Mouse (Mus musculus) liver, embryonic 11.5 days (tissue): ENCODE measurements around the gene Armh3. TPM values are rescaled to one million over a fixed set of nuclear protein-coding genes. Genes with fewer than 3 reads are reported as not detected.
A peak's percentile ranks its signal among the peaks of the same experiment; 100 is the strongest.

Experiments
- ATAC-seq: fragments of 200-750 bp; cut with Nextera tagmentation; replicated peaks from 2 replicates; pipeline ENCODE4 v1.8.0; 2017; ENCODE audit warnings: moderate number of reproducible peaks, mild to moderate bottlenecking, moderate TSS enrichment, moderate library complexity; ENCODE audit not compliant: low FRiP score
- DNase-seq: peaks from one replicate; pipeline ENCODE4 v3.0.0-alpha.2; 2017; ENCODE audit warnings: low spot score
- H3K27ac ChIP-seq: fragments of 300-500 bp; sonication (generic); 2 replicates; pipeline ENCODE4 v1.5.1; 2014; ENCODE audit warnings: mild to moderate bottlenecking, low read depth, low read length, control low read depth
- H3K27me3 ChIP-seq: fragments of 300-500 bp; sonication (generic); replicated peaks from 2 replicates; pipeline ENCODE4 v1.6.1; 2014; ENCODE audit warnings: low read length, mixed read lengths; ENCODE audit not compliant: control insufficient read depth, insufficient read depth
- H3K36me3 ChIP-seq: fragments of 300-500 bp; sonication (generic); 2 replicates; pipeline ENCODE4 v1.6.1; 2014; ENCODE audit warnings: mild to moderate bottlenecking, low read length, moderate library complexity, mixed read lengths; ENCODE audit not compliant: control insufficient read depth, insufficient read depth
- H3K4me1 ChIP-seq: fragments of 300-500 bp; sonication (generic); replicated peaks from 2 replicates; pipeline ENCODE4 v1.6.1; 2014; ENCODE audit warnings: low read length, mixed read lengths; ENCODE audit not compliant: control insufficient read depth, insufficient read depth
- H3K4me2 ChIP-seq: fragments of 300-500 bp; sonication (generic); 2 replicates; pipeline ENCODE4 v1.6.1; 2014; ENCODE audit warnings: mild to moderate bottlenecking, control low read depth, moderate library complexity
- H3K4me3 ChIP-seq: fragments of 300-500 bp; sonication (generic); 2 replicates; pipeline ENCODE4 v1.5.1; 2014; ENCODE audit warnings: low read depth, low read length, control low read depth
- H3K9ac ChIP-seq: fragments of 300-500 bp; sonication (generic); 2 replicates; pipeline ENCODE4 v1.6.1; 2014; ENCODE audit warnings: low read depth, low read length, control low read depth
- H3K9me3 ChIP-seq: fragments of 300-500 bp; sonication (generic); 2 replicates; pipeline ENCODE4 v1.6.1; 2016; ENCODE audit warnings: low read length, inconsistent platforms, mixed read lengths; ENCODE audit not compliant: control insufficient read depth
- WGBS: fragments of 180-500 bp; shearing (Covaris S2); extraction: QIAGEN DNeasy Blood & Tissue Kit; methylation state at CpG from one replicate; pipeline ENCODE4 v1.1.7; 2014; 5-methylcytosine and 5-hydroxymethylcytosine counted together
- polyA plus RNA-seq: library from polyadenylated mRNA; unstranded; fragments of >200 nt; fragmentation: Nextera tagmentation; extraction: Ambion mirVana; gene quantifications from 2 replicates; pipeline ENCODE4 v1.2.1, GENCODE M21; 2014

Gene Armh3
- polyA plus RNA-seq, 1 experiment from 2014 or later = 9.2 TPM

DNA sequence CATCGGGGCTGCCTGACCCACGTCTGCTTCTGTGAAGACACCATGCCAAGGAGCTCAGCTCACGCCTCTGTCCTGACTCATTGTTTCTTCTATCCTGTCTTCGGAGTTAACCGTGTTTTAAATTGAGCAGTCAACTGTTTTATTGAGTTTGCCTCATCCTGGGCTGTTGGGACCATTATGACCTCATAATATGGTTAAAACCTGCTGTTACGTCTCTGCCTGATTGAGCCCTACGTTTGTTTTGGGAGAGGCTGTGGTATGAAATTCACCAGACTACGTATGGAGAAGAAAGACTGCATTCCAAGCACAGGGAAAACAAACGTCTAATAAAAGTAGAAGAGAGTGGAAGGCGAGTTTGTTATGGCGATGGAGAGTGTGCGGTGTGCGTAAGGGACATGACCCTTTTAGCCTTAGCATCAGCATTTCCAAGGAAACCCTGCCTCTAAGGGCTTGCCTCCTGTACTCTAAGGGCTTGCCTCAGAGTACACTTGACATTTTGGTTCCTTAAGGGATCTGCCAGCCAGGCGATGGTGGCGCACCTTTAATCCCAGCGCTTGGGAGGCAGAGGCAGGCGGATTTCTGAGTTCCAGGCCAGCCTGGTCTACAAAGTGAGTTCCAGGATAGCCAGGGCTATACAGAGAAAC is 214.2 kb downstream of the Armh3 start:
- H3K4me3 ChIP-seq = peak overlapping the region; percentile 97
- no peaks in the 10 kb centered on the region for H3K9me3 ChIP-seq
- ATAC-seq (no peak; the same call in 1 of the 2 replicates), DNase-seq (no peak)
- peak overlapping the region; percentile 87 for H3K4me2 ChIP-seq
- H3K27me3 ChIP-seq = no peaks in the 10 kb centered on the region
- WGBS = 34% methylated on average over 17 of the region's 17 CpGs
- peak overlapping the region; percentile 74 for H3K27ac ChIP-seq
- H3K36me3 ChIP-seq = peaks cover 6% of the 10 kb centered on the region; the same call in 1 of the 2 replicates
- H3K9ac ChIP-seq = peak overlapping the region; percentile 93
- peaks cover 23% of the 10 kb centered on the region for H3K4me1 ChIP-seq

- peaks cover 23% of the 10 kb centered on the region for H3K4me1 ChIP-seq
- H3K9ac ChIP-seq = peak within 1 kb of the TSS; percentile 93
- under 1% methylated on average over 68 of the region's 71 CpGs for WGBS
- peak within 1 kb of the TSS; percentile 88 for H3K27ac ChIP-seq
- peaks cover 8% of the 10 kb centered on the region; the same call in 1 of the 2 replicates for H3K36me3 ChIP-seq
- peak; percentile 96 for ATAC-seq
- peak; percentile 95 for DNase-seq
- H3K4me3 ChIP-seq = peak within 1 kb of the TSS; percentile 97
- H3K9me3 ChIP-seq = no peaks in the 10 kb centered on the region
- H3K27me3 ChIP-seq = no peaks in the 10 kb centered on the region
- H3K4me2 ChIP-seq = peak within 1 kb of the TSS; percentile 87
Observed at GRCm38 (mm10) chr19:45783181-45783932, 214.9 kb downstream of the Armh3 start, which contains the start of gene Mgea5. Gene Mgea5, minus strand, starts transcription at chr19:45783837.

- ATAC-seq (peak; percentile 46), DNase-seq (peak; percentile 77)
- Histone ChIP-seq H3K36me3 (peaks cover 16% of the 10 kb centered on the region), H3K9me3 (no peaks in the 10 kb centered on the region), H3K4me1 (peaks cover 23% of the 10 kb centered on the region), H3K9ac (peak overlapping the region; percentile 93), H3K4me2 (peak overlapping the region; percentile 85), H3K4me3 (peak overlapping the region; percentile 97), H3K27me3 (no peaks in the 10 kb centered on the region), H3K27ac (peak overlapping the region; percentile 88)
- under 1% methylated on average over 36 of the region's 36 CpGs for WGBS
Observed at GRCm38 (mm10) chr19:45782315-45783001, 215.8 kb downstream of the Armh3 start.

- H3K4me3 ChIP-seq = peak overlapping the region; percentile 97
- WGBS = 62% methylated on average over 8 of the region's 8 CpGs
- no peak overlapping the region for H3K9ac ChIP-seq
- H3K36me3 ChIP-seq = peaks cover 21% of the 10 kb centered on the region
- H3K4me2 ChIP-seq = peak overlapping the region; percentile 85
- peaks cover 23% of the 10 kb centered on the region for H3K4me1 ChIP-seq
- ATAC-seq (no peak), DNase-seq (no peak)
- no peaks in the 10 kb centered on the region for H3K9me3 ChIP-seq
- H3K27me3 ChIP-seq = no peaks in the 10 kb centered on the region
- no peak overlapping the region for H3K27ac ChIP-seq
Observed at GRCm38 (mm10) chr19:45781676-45782075, 216.6 kb downstream of the Armh3 start.

GRCm38 (mm10) chr19:45780350-45780915 is 217.9 kb downstream of the Armh3 start:
- DNase-seq (no peak), ATAC-seq (no peak)
- H3K9me3 ChIP-seq = no peaks in the 10 kb centered on the region
- 80% methylated on average over 13 of the region's 13 CpGs for WGBS
- H3K36me3 ChIP-seq = peaks cover 30% of the 10 kb centered on the region
- peak overlapping the region; percentile 6; the same call in 1 of the 2 replicates for H3K4me3 ChIP-seq
- peak overlapping the region; percentile 85 for H3K4me2 ChIP-seq
- H3K27me3 ChIP-seq = no peaks in the 10 kb centered on the region
- 0 out of 2 replicates have a peak overlapping the region, but pooled peaks have one; percentile 16 for H3K9ac ChIP-seq
- H3K27ac ChIP-seq = no peak overlapping the region
- H3K4me1 ChIP-seq = peaks cover 23% of the 10 kb centered on the region

DNA sequence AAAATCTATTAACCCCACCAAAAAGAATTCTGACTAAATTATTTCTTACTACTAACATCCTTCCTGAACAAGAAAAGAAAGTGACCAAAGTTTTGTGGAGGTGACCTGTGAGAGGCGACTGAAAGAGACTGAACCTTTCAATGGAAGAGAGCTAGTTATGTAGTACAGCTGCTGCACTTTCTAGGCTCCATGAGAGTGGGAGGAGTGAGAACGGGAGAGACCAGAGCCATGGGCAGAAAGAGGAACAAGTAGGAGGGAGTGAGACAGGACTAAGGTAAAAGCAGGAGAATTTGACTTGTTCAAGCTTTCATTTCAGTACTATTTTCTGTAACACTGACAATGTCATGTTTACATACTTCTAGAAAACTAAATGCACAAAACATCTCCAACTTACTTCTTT is 222.8 kb downstream of the Armh3 start:
- ATAC-seq (no peak), DNase-seq (no peak)
- Histone ChIP-seq H3K4me2 (no peak overlapping the region), H3K27me3 (no peaks in the 10 kb centered on the region), H3K36me3 (peaks cover 66% of the 10 kb centered on the region), H3K4me1 (peaks cover 4% of the 10 kb centered on the region), H3K9me3 (no peaks in the 10 kb centered on the region), H3K27ac (no peak overlapping the region), H3K9ac (no peak overlapping the region), H3K4me3 (no peak overlapping the region)
- WGBS = 79% methylated on average over 2 of the region's 2 CpGs

GRCm38 (mm10) chr19:45771501-45771900 is 226.8 kb downstream of the Armh3 start:
- H3K27me3 ChIP-seq = no peaks in the 10 kb centered on the region
- ATAC-seq (no peak), DNase-seq (no peak)
- no peak overlapping the region for H3K9ac ChIP-seq
- H3K4me2 ChIP-seq = no peak overlapping the region
- 89% methylated on average over 5 of the region's 5 CpGs for WGBS
- no peaks in the 10 kb centered on the region for H3K9me3 ChIP-seq
- H3K36me3 ChIP-seq = peaks cover 75% of the 10 kb centered on the region
- H3K4me3 ChIP-seq = no peak overlapping the region
- no peaks in the 10 kb centered on the region for H3K4me1 ChIP-seq
- H3K27ac ChIP-seq = no peak overlapping the region
